Mouse (Mus musculus): Measurements from ENCODE around the gene Taar8b. TPM values are rescaled to one million over a fixed set of nuclear protein-coding genes. Genes with fewer than 3 reads are reported as not detected.
"Not testable (repeated sequence)": the region's sequence is repeated elsewhere in the genome, so short reads cannot be mapped to it uniquely, and the experiment has no call there.

Gene Taar8b
- total RNA-seq (2018; cell fraction: chromatin; rRNA removed), result not detected
- total RNA-seq (2018; cell fraction: cytosol; rRNA removed), result not detected
- total RNA-seq (2018; cell fraction: nucleus; rRNA removed), result not detected
- not detected in 3 replicates for polyA plus RNA-seq (2018)

- no peak within 1 kb of the TSS for H3K4me3 ChIP-seq (ENCODE audit: inconsistent target)
- no peaks in the 10 kb centered on the region for H3K79me2 ChIP-seq (ENCODE audit: inconsistent target)
- no peak within 1 kb of the TSS for H3K27ac ChIP-seq
- H3K36me3 ChIP-seq (ENCODE audit: inconsistent target), result no peaks in the 10 kb centered on the region
- no CpG with 5 or more reads among the region's 2 CpGs for WGBS (ENCODE audit: missing documents)
Measured at GRCm38 (mm10) chr10:24092194-24092593, at the start of gene Taar8b. Gene Taar8b (minus strand): TSS chr10:24092294.

GRCm38 (mm10) chr10:24138623-24139261 is 46.6 kb upstream of the Taar8b start:
- WGBS (ENCODE audit: missing documents), result 92% methylated on average over 2 of the region's 2 CpGs
- no peaks in the 10 kb centered on the region for H3K79me2 ChIP-seq (ENCODE audit: inconsistent target)
- no peak overlapping the region for H3K27ac ChIP-seq
- no peaks in the 10 kb centered on the region for H3K36me3 ChIP-seq (ENCODE audit: inconsistent target)
- no peak overlapping the region for H3K4me3 ChIP-seq (ENCODE audit: inconsistent target)

GRCm38 (mm10) chr10:24134071-24134645 is 42.1 kb upstream of the Taar8b start:
- Histone ChIP-seq H3K79me2 (ENCODE audit: inconsistent target) (no peaks in the 10 kb centered on the region), H3K27ac (no peak overlapping the region), H3K4me3 (ENCODE audit: inconsistent target) (no peak overlapping the region), H3K36me3 (ENCODE audit: inconsistent target) (no peaks in the 10 kb centered on the region)
- 91% methylated on average over 7 of the region's 7 CpGs for WGBS (ENCODE audit: missing documents)

DNA sequence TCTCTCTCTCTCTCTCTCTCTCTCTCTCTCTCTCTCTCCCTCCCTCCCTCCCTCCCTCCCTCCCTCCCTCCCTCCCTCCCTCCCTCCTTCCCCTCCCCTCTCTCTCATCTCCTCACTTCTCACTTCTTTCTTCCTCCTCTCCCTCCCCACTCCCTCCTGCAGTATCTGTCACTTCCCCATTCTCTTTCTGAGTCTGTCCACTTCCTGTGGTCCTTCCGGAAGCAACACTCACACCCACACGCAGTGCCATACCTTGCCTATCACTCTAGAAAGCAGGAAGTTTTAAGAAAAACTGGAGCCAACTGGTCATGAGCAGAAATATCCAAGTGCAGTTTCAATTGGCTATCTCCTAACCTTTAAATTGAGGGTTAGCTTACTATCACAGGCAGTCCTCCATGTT is 41.0 kb upstream of the Taar8b start:
- Histone ChIP-seq H3K27ac (peak overlapping the region; percentile 44), H3K79me2 (ENCODE audit: inconsistent target) (no peaks in the 10 kb centered on the region), H3K4me3 (ENCODE audit: inconsistent target) (no peak overlapping the region), H3K36me3 (ENCODE audit: inconsistent target) (no peaks in the 10 kb centered on the region)
- 7% methylated on average over 2 of the region's 2 CpGs for WGBS (ENCODE audit: missing documents)

DNA sequence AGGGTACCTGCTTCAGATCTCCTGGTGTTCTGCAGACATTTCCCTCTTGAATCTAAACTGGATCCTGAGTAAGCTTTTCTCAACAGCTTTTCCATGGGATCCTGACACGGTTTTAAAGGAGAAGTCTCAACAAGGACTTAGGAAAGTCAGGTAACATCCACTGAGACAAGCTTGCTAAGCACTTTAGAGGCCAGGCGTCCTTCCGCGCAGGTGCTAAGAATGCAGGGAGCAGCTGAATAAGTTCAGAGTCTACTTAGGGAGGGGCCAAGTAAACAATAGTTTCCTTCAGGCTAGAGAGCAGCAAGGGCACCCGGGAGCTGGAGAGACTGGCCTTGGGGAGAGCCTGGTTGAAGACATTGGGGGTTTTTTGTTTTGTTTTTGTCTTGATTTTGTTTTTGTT is 40.2 kb upstream of the Taar8b start:
- Histone ChIP-seq H3K79me2 (ENCODE audit: inconsistent target) (no peaks in the 10 kb centered on the region), H3K27ac (peak overlapping the region; percentile 22), H3K4me3 (ENCODE audit: inconsistent target) (no peak overlapping the region), H3K36me3 (ENCODE audit: inconsistent target) (no peaks in the 10 kb centered on the region)
- WGBS (ENCODE audit: missing documents), result 73% methylated on average over 5 of the region's 5 CpGs

DNA sequence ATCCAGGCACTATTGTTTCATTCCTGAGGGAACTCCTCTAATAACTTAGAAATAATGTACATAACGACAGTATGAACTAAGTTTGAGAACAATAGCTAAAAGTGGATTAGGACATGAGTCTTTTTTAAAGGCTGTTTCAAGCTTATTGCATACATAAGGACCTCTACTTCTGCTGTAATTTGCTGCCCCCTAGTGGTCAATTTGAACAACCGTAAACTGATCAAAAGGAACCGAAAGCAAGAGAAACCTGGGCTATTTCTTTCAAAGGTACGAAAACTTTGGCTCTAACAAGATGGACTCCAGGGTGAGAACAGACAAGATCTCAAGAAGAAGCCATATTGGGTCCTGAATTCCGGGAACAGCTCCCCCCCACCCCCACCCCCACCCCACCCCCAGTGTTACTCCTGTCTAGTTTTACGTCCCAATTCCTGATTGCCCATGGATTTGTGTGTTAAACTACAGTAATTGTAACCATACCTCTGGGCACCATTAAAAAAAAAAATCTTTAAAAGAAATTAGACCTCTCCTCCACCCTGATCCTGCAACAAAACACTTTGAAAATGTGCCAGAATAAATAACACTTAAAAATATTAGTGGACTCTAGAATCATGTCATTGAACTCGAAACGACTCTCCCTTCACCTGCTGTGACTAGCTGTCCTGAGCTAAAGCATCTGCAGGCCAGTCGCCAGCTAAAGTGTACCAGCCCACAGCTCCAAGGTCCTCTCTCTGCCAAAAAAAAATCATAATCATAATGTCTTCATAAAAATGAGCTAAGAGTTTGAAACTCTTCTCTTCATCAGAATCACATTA is 39.6 kb upstream of the Taar8b start:
- Histone ChIP-seq H3K27ac (peak overlapping the region; percentile 22; the same call in 1 of the 2 replicates), H3K36me3 (ENCODE audit: inconsistent target) (no peaks in the 10 kb centered on the region), H3K79me2 (ENCODE audit: inconsistent target) (no peaks in the 10 kb centered on the region), H3K4me3 (ENCODE audit: inconsistent target) (no peak overlapping the region)
- WGBS (ENCODE audit: missing documents), result 37% methylated on average over 9 of the region's 9 CpGs

GRCm38 (mm10) chr10:24111116-24111778 is 19.2 kb upstream of the Taar8b start:
- Histone ChIP-seq H3K79me2 (ENCODE audit: inconsistent target) (no peaks in the 10 kb centered on the region), H3K27ac (no peak overlapping the region), H3K36me3 (ENCODE audit: inconsistent target) (no peaks in the 10 kb centered on the region), H3K4me3 (ENCODE audit: inconsistent target) (no peak overlapping the region)
- WGBS (ENCODE audit: missing documents), result 35% methylated on average over 6 of the region's 6 CpGs

GRCm38 (mm10) chr10:24109434-24109833 is 17.3 kb upstream of the Taar8b start, which contains the start of gene Taar9:
Gene Taar9 (minus strand): TSS chr10:24109534.
- not testable (repeated sequence) for H3K4me3 ChIP-seq (ENCODE audit: inconsistent target); H3K36me3 ChIP-seq (ENCODE audit: inconsistent target); H3K27ac ChIP-seq; H3K79me2 ChIP-seq (ENCODE audit: inconsistent target)
- 94% methylated on average over 8 of the region's 8 CpGs for WGBS (ENCODE audit: missing documents)

- WGBS (ENCODE audit: missing documents), result 94% methylated on average over 3 of the region's 3 CpGs
- Histone ChIP-seq H3K36me3 (ENCODE audit: inconsistent target) (no peaks in the 10 kb centered on the region), H3K79me2 (ENCODE audit: inconsistent target) (no peaks in the 10 kb centered on the region), H3K27ac (no peak overlapping the region), H3K4me3 (ENCODE audit: inconsistent target) (no peak overlapping the region)
Measured at GRCm38 (mm10) chr10:24108236-24108635, 16.1 kb upstream of the Taar8b start.

DNA sequence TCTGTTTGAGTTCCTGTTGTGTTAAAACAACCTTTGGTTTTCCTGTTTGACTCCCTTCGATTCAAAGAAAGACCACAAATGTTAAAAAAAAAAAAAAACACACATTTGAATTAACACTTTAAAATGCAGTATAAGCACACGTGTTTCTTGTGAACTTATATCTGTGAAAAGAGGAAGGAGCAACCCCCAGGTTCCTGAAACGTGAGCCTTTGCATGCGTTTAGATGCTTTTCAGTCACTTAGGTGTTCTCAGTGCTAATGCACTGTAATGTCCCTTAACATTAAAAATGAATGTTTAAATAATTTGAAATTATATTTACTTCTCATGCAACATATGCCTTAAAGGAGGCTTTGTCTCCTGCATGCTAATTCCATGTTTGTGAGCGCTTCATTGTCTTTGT is 15.7 kb upstream of the Taar8b start:
- Histone ChIP-seq H3K4me3 (ENCODE audit: inconsistent target) (no peak overlapping the region), H3K36me3 (ENCODE audit: inconsistent target) (no peaks in the 10 kb centered on the region), H3K27ac (no peak overlapping the region), H3K79me2 (ENCODE audit: inconsistent target) (no peaks in the 10 kb centered on the region)
- 22% methylated on average over 5 of the region's 5 CpGs for WGBS (ENCODE audit: missing documents)

- WGBS (ENCODE audit: missing documents), result 29% methylated on average over 1 of the region's 1 CpGs
- not testable (repeated sequence) for H3K79me2 ChIP-seq (ENCODE audit: inconsistent target); H3K4me3 ChIP-seq (ENCODE audit: inconsistent target); H3K36me3 ChIP-seq (ENCODE audit: inconsistent target); H3K27ac ChIP-seq
Measured at GRCm38 (mm10) chr10:24103299-24103698, 11.2 kb upstream of the Taar8b start.

GRCm38 (mm10) chr10:24101812-24102211 is 9.7 kb upstream of the Taar8b start, which contains the start of gene Taar8c:
Gene Taar8c (minus strand): TSS chr10:24101912.
- not testable (repeated sequence) for H3K79me2 ChIP-seq (ENCODE audit: inconsistent target); H3K36me3 ChIP-seq (ENCODE audit: inconsistent target)
- WGBS (ENCODE audit: missing documents), result 77% methylated on average over 1 of the region's 3 CpGs

GRCm38 (mm10) chr10:24097010-24097409 is 4.9 kb upstream of the Taar8b start:
- H3K79me2 ChIP-seq (ENCODE audit: inconsistent target); H3K36me3 ChIP-seq (ENCODE audit: inconsistent target); H3K27ac ChIP-seq; H3K4me3 ChIP-seq (ENCODE audit: inconsistent target): not testable (repeated sequence)
- WGBS (ENCODE audit: missing documents), result 68% methylated on average over 2 of the region's 2 CpGs

More at GRCm38 (mm10) chr10:24101812-24102211, 9.7 kb upstream of the Taar8b start, which contains the start of gene Taar8c:
- H3K4me3 ChIP-seq (ENCODE audit: inconsistent target); H3K27ac ChIP-seq: not testable (repeated sequence)

DNA sequence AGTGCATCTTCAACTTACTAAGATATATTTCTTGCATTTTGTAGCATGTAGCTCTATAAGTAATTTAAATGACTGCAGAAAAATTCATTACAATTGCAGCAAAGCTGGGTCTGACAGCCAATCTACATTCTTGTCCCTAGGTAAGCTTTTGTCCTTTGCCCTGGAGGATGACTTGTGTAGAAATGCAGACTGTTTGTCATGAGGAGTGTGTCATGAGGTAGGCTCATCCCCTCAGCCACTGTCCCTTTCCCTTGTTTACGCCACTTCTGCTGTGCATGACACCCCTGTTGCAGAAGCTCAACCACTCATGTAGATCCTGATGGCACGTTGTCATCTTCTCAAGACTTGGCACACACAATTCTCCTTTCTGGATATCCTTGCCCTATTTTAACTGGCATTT is 4.9 kb downstream of the Taar8b start:
- no peak overlapping the region for H3K4me3 ChIP-seq (ENCODE audit: inconsistent target)
- WGBS (ENCODE audit: missing documents), result 71% methylated on average over 2 of the region's 2 CpGs
- H3K27ac ChIP-seq, result peak overlapping the region; percentile 68
- H3K79me2 ChIP-seq (ENCODE audit: inconsistent target), result no peaks in the 10 kb centered on the region
- H3K36me3 ChIP-seq (ENCODE audit: inconsistent target), result no peaks in the 10 kb centered on the region
